Mouse (Mus musculus) 3T3-L1 (cell line): Measurements from ENCODE around the gene Sdk2.

ENCODE experiments used
- DNase-seq: peaks from one replicate; pipeline ENCODE4 v3.0.0-alpha.2; 2015; ENCODE audit warnings: low read depth, low spot score

Gene Sdk2

DNA sequence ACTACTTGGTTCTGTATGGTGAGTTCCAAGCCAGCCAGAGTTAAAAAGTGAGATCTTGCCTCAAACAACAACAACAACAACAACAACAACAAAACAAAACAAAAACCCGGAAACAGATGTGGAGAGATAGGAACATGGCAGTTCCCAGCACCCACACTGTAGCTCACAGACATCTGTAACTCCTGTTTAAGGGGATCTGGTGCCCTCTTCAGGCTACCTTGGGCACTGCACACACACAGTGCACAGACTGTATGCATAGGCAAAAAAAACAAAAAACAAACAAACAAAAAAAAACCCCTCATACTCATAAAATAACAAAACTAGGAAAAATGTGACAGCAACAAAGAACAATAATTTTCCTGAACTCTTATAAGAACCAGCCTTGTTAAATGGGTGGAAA lies 323.8 kb downstream of the Sdk2 start:
- DNase-seq: no peak

DNA sequence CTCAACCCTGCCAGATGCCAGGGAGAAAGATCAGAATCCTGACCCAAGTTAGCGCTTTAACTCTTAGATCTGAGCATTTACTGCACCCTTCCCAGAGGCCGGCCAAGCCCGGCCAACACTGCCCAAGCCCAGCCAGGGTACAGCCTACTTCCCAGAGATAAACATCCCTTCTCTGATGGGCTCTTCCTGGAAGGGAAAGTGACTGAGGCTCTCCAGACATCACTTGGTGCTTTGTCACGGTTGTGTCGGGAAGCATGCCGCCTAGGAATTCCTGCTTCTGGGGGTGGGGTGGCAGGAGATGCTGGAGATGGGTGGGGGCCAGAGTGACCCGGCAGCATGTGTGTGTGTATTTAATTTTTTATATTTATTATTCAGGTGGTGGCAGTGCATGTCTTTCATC lies 326.7 kb downstream of the Sdk2 start:
- DNase-seq: no peak

DNA sequence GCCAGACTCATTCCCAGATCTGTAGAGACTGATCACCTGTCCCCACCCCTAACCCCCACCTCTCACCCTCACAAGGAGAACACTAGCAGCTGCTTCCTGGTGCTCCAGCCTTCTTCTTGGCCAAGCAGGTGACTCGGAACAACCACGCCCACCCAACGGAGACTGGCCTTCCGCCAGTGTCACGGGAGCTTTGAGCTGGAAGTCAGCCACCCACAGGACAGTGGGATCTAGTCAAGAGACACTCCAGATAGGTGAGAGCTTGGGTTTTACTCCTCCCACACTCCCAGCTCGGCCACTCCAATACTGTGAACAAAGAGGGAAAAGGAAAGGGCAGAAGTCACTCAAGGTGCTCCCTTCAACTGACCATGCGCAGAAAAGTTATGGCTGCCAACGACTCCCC lies 327.6 kb downstream of the Sdk2 start:
- no peak for DNase-seq

DNA sequence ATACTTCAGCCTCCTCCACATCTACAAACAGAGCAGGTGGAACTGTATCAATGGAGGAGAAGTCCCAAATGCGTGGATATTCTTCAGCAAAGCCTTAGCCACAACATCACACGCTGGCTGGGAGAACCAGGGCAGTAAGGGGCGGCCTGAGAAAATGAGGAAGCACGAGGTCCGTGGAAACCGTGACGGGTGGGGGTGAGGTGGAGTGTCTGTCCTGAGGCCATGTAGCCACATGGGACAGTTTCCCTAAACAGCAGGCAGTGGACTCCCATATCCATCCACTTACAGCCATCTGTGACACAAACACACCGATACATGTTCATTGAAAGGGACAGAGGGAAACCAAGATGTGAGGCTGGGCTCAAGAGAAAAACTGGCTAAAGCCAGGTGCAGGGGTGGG lies 328.9 kb downstream of the Sdk2 start:
- DNase-seq: no peak

GRCm38 (mm10) chr11:113737553-113737854 lies 329.3 kb downstream of the Sdk2 start:
- DNase-seq: no peak

- DNase-seq: peak; percentile 47
Measured at GRCm38 (mm10) chr11:113736848-113737552, 329.8 kb downstream of the Sdk2 start.

DNA sequence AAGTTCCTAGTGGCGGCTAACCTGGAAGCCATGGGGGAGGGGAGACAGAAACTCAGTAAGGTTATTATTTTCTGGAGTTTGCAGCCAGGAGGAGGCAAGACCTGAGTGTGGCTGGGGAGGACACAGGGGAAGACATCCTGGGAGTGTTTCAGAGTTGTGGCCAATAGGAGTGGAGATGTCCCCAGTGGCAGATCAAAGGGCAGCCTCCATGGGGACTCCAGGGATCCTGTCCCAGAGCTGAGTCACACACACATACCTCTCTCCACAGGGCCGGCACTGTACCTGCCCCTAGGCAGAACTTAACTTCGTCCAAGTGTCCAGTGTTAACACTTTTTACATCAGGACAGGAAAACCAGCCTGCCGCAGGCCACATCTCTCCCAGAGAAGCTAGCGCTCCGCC lies 331.7 kb downstream of the Sdk2 start:
- DNase-seq: no peak

GRCm38 (mm10) chr11:113733631-113734364 lies 333.0 kb downstream of the Sdk2 start:
- DNase-seq: peak; percentile 94

GRCm38 (mm10) chr11:113731945-113732612 lies 334.8 kb downstream of the Sdk2 start:
- no peak for DNase-seq

- no peak for DNase-seq
Measured at GRCm38 (mm10) chr11:113730879-113731278, 336.0 kb downstream of the Sdk2 start.

DNA sequence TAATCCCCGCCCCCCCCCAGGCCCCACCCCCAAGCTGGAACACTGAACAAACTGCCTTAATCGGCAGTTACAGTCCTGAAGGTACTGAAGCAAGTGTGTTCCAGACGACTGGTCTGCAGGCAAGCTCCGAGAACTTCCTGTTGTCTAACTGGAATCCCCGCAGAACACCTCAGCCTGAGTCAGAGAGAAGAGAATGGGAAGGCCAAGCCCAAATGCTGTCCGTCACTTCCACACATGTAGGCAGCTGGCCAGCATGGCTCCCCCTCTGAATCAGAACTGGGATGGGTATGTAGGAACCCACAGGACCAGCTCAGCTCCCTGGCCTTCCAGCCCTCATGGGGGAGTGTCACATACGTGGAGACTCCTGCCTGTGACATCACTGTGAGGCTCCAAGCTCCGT lies 336.9 kb downstream of the Sdk2 start:
- peak; percentile 98 for DNase-seq

- no peak for DNase-seq
Measured at GRCm38 (mm10) chr11:113729239-113729638, 337.6 kb downstream of the Sdk2 start.

DNA sequence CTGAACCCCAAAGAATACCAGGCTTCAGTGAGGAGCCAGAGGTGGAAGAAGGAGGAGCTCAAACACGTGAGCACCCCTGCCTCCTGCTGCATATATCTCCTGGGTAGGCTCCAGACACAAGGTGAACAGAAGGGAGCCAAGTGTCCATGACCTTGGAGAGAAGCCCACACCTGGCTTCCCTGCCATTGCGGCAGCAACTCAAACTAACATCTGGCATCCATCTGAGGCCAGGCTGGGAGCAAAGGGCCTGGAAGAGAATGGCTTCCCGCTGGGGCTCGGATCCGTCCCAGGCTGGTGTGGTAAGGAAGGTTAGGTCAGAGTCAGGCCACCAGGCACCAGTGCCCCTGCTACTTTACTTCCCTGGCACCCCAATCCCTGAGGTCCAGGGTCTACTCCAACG lies 338.9 kb downstream of the Sdk2 start:
- DNase-seq: no peak

- no peak for DNase-seq
Measured at GRCm38 (mm10) chr11:113726994-113727888, 339.6 kb downstream of the Sdk2 start.
